Mouse (Mus musculus) heart, adult 2 months (tissue): ENCODE results near the gene Evc2.

Experiments used
- CTCF ChIP-seq: fragments of 200-600 bp; IDR thresholded peaks from 2 replicates; pipeline ENCODE4 v1.8.1; 2022; ENCODE audit warnings: antibody characterized with exemption, mild to moderate bottlenecking, moderate library complexity
- POLR2A ChIP-seq: fragments of 200-500 bp; IDR thresholded peaks from 2 replicates; pipeline ENCODE4 v1.6.1; 2011; ENCODE audit warnings: mild to moderate bottlenecking, low read depth, low read length, control low read depth; ENCODE audit not compliant: insufficient read depth

DNA sequence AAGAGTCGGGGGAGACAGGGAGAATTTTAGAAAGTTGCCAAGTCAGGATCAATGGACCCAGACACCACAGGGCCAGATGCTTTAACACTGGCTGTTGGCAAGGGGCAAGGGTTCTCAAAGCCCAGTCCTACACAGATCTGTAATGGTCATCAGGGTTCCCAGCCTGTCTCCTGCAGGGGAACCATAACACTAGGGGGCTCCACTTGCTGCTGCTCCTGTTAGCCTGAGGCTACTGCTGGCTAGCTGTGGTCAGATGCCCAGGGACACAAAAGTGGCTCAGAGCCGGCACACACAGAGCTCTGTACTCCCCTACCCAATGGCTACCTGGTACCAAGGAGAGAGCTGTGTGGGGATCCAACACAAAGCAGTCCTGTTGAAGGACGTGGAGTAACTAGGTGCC, 97.1 kb downstream of the Evc2 start:
- TF ChIP-seq POLR2A (no peak), CTCF (peak; percentile 38)
